ENCODE assay signal across 8 mouse cellular contexts in genomic region chr11:120149510-120150200, GRCm38 (mm10). TPM values are rescaled to one million over a fixed set of nuclear protein-coding genes. Genes with fewer than 3 reads are reported as not detected.
DNase-seq lines count a peak whose midpoint lies in the region; TF ChIP-seq lines count a peak whose summit lies in the region.

No protein-coding gene starts in this region.

- 32% methylated on average over 6 of the region's 6 CpGs for WGBS in kidney, adult 2 months
- 53% methylated on average over 6 of the region's 6 CpGs for WGBS in hindbrain, embryonic 10.5 days
- WGBS in midbrain, embryonic 10.5 days = 56% methylated on average over 6 of the region's 6 CpGs

- H3K27me3 ChIP-seq in kidney, adult 2 months (replicated peaks; ENCODE audit: control insufficient read depth, insufficient read depth, low read length) = no peaks in the 10 kb centered on the region
- no peaks in the 10 kb centered on the region for H3K27me3 ChIP-seq in hindbrain, embryonic 10.5 days (ENCODE audit: insufficient read depth, poor library complexity, severe bottlenecking)
- no peaks in the 10 kb centered on the region for H3K27me3 ChIP-seq in midbrain, embryonic 10.5 days (ENCODE audit: low read depth, poor library complexity, severe bottlenecking)

- no peak for TF ChIP-seq CTCF in kidney, adult 2 months (conservative IDR thresholded peaks at IDR 0.05; ENCODE audit: insufficient read depth, insufficient read length, low read depth, low read length)

- H3K36me3 ChIP-seq in kidney, adult 2 months (ENCODE audit: control insufficient read depth, insufficient read depth, low read length) = no peaks in the 10 kb centered on the region
- peaks cover 24% of the 10 kb centered on the region for H3K36me3 ChIP-seq in hindbrain, embryonic 10.5 days
- H3K36me3 ChIP-seq in midbrain, embryonic 10.5 days = 0 out of 2 replicates have a peak, but pooled peaks cover 10% of the 10 kb centered on the region

- H3K9me3 ChIP-seq in hindbrain, embryonic 10.5 days = no peaks in the 10 kb centered on the region
- H3K9me3 ChIP-seq in midbrain, embryonic 10.5 days (replicated peaks) = no peaks in the 10 kb centered on the region

- peaks cover 27% of the 10 kb centered on the region for H3K4me1 ChIP-seq in kidney, adult 2 months (ENCODE audit: control insufficient read depth, insufficient read depth, low read length)
- H3K4me1 ChIP-seq in hindbrain, embryonic 10.5 days (replicated peaks) = peaks cover 40% of the 10 kb centered on the region
- peaks cover 32% of the 10 kb centered on the region for H3K4me1 ChIP-seq in midbrain, embryonic 10.5 days

- peak; percentile 61 for DNase-seq in kidney, adult 2 months
- DNase-seq in kidney, postnatal 14 days = no peak
- DNase-seq in adipocyte (ENCODE audit: low spot score) = peak; percentile 57
- DNase-seq in hindbrain, embryonic 10.5 days (ENCODE audit: low spot score) = no peak
- no peak for DNase-seq in midbrain, embryonic 10.5 days (ENCODE audit: low spot score)
- no peak for DNase-seq in spleen, postnatal 14 days (ENCODE audit: low spot score in 2 of 2)
- no peak for DNase-seq in spleen, postnatal 36 days (ENCODE audit: low spot score in 2 of 2)
- DNase-seq in urinary bladder, adult 2 months (ENCODE audit: low spot score) = no peak

- no peak overlapping the region for H3K27ac ChIP-seq in kidney, adult 2 months (ENCODE audit: insufficient read depth, low read depth, low read length)
- H3K27ac ChIP-seq in hindbrain, embryonic 10.5 days = peak overlapping the region; percentile 91
- H3K27ac ChIP-seq in midbrain, embryonic 10.5 days (replicated peaks) = peak overlapping the region; percentile 88

- TF ChIP-seq POLR2A in kidney, adult 2 months (IDR thresholded peaks at IDR 0.05; ENCODE audit: low read depth, low read length) = no peak

- H3K4me3 ChIP-seq in kidney, adult 2 months (ENCODE audit: insufficient read depth, low read depth, low read length) = peak overlapping the region; percentile 5; the same call in 1 of the 2 replicates
- H3K4me3 ChIP-seq in hindbrain, embryonic 10.5 days = peak overlapping the region; percentile 94
- H3K4me3 ChIP-seq in midbrain, embryonic 10.5 days = peak overlapping the region; percentile 98

RNA-seq across cellular contexts. Expression of gene Slc38a10, which starts 1.5 kb away (rescaled TPM):
- polyA plus RNA-seq in kidney, adult 2 months (2012; rRNA removed) = 151 and 178 TPM in 2 replicates
- polyA plus RNA-seq in hindbrain, embryonic 10.5 days (2016; fragmentation: Nextera tagmentation; extraction: Ambion mirVana) = 99.1 and 114 TPM in 2 replicates
- 87.1 and 97.9 TPM in 2 replicates for polyA plus RNA-seq in midbrain, embryonic 10.5 days (2016; fragmentation: Nextera tagmentation; extraction: Ambion mirVana)
- polyA plus RNA-seq in urinary bladder, adult 2 months (2012; rRNA removed) = 60.0 and 72.0 TPM in 2 replicates

RNA-seq across cellular contexts. Expression of gene Ndufaf8, which starts 50.9 kb away (rescaled TPM):
- polyA plus RNA-seq in kidney, adult 2 months (2012; rRNA removed) = 77.7 and 79.3 TPM in 2 replicates
- 86.4 and 92.2 TPM in 2 replicates for polyA plus RNA-seq in hindbrain, embryonic 10.5 days (2016; fragmentation: Nextera tagmentation; extraction: Ambion mirVana)
- 89.7 and 91.0 TPM in 2 replicates for polyA plus RNA-seq in midbrain, embryonic 10.5 days (2016; fragmentation: Nextera tagmentation; extraction: Ambion mirVana)
- polyA plus RNA-seq in urinary bladder, adult 2 months (2012; rRNA removed) = 47.2 and 49.0 TPM in 2 replicates

RNA-seq across cellular contexts. Expression of gene Tepsin, which starts 51.1 kb away (rescaled TPM):
- polyA plus RNA-seq in kidney, adult 2 months (2012; rRNA removed) = 28.5 and 35.6 TPM in 2 replicates
- 21.4 and 25.3 TPM in 2 replicates for polyA plus RNA-seq in hindbrain, embryonic 10.5 days (2016; fragmentation: Nextera tagmentation; extraction: Ambion mirVana)
- 20.0 and 21.2 TPM in 2 replicates for polyA plus RNA-seq in midbrain, embryonic 10.5 days (2016; fragmentation: Nextera tagmentation; extraction: Ambion mirVana)
- polyA plus RNA-seq in urinary bladder, adult 2 months (2012; rRNA removed) = 36.5 and 38.5 TPM in 2 replicates

Comparison
In these comparisons a context has a peak if more than half of its experiments do, and no peak if none do; other contexts are left out.
1. DNase-seq: peak in kidney, adult 2 months (single experiment) and adipocyte (single experiment); none in kidney, postnatal 14 days (single experiment), hindbrain, embryonic 10.5 days (single experiment), midbrain, embryonic 10.5 days (single experiment), spleen, postnatal 14 days (0 of 2), spleen, postnatal 36 days (0 of 2) and urinary bladder, adult 2 months (single experiment).
2. H3K4me3 ChIP-seq: peak in every context shown above with its lines; median percentile 98 in midbrain, embryonic 10.5 days; 94 in hindbrain, embryonic 10.5 days; 5 in kidney, adult 2 months.